Mouse (Mus musculus): ENCODE results near the gene Ralgapa2.

The Ralgapa2 gene

GRCm38 (mm10) chr2:146307060-146307459, 205.1 kb downstream of the Ralgapa2 start:
- DNase-seq (ENCODE audit: low spot score in 2 of 2), result no peak

GRCm38 (mm10) chr2:146302094-146302699, 209.9 kb downstream of the Ralgapa2 start:
- DNase-seq (ENCODE audit: low spot score in 2 of 2), result no peak

- DNase-seq (ENCODE audit: low spot score in 2 of 2), result no peak
These were observed 211.6 kb downstream of the Ralgapa2 start for GRCm38 (mm10) chr2:146300500-146301020.

- DNase-seq (ENCODE audit: low spot score in 2 of 2), result no peak
These were observed 212.2 kb downstream of the Ralgapa2 start for GRCm38 (mm10) chr2:146299841-146300460.

GRCm38 (mm10) chr2:146293538-146293937, 218.6 kb downstream of the Ralgapa2 start:
- no peak for DNase-seq (ENCODE audit: low spot score in 2 of 2)

GRCm38 (mm10) chr2:146290871-146291637, 221.1 kb downstream of the Ralgapa2 start:
- no peak for DNase-seq (ENCODE audit: low spot score in 2 of 2)

GRCm38 (mm10) chr2:146290366-146290765, 221.8 kb downstream of the Ralgapa2 start:
- DNase-seq (ENCODE audit: low spot score in 2 of 2), result no peak

- no peak for DNase-seq (ENCODE audit: low spot score in 2 of 2)
These were observed 222.8 kb downstream of the Ralgapa2 start for GRCm38 (mm10) chr2:146289394-146289793.

GRCm38 (mm10) chr2:146288326-146288725, 223.8 kb downstream of the Ralgapa2 start:
- no peak for DNase-seq (ENCODE audit: low spot score in 2 of 2)

- DNase-seq (ENCODE audit: low spot score in 2 of 2), result no peak
These were observed 224.6 kb downstream of the Ralgapa2 start for GRCm38 (mm10) chr2:146287531-146287930.

GRCm38 (mm10) chr2:146281346-146281745, 230.8 kb downstream of the Ralgapa2 start:
- no peak for DNase-seq (ENCODE audit: low spot score in 2 of 2)

GRCm38 (mm10) chr2:146280921-146281274, 231.2 kb downstream of the Ralgapa2 start:
- DNase-seq (ENCODE audit: low spot score in 2 of 2), result no peak

- DNase-seq (ENCODE audit: low spot score in 2 of 2), result no peak
These were observed 231.8 kb downstream of the Ralgapa2 start for GRCm38 (mm10) chr2:146280221-146280920.

- no peak for DNase-seq (ENCODE audit: low spot score in 2 of 2)
These were observed 232.5 kb downstream of the Ralgapa2 start for GRCm38 (mm10) chr2:146279430-146280220.

GRCm38 (mm10) chr2:146278381-146278780, 233.8 kb downstream of the Ralgapa2 start:
- no peak for DNase-seq (ENCODE audit: low spot score in 2 of 2)

GRCm38 (mm10) chr2:146266539-146266938, 245.6 kb downstream of the Ralgapa2 start:
- no peak for DNase-seq (ENCODE audit: low spot score in 2 of 2)

GRCm38 (mm10) chr2:146265045-146265444, 247.1 kb downstream of the Ralgapa2 start:
- DNase-seq (ENCODE audit: low spot score in 2 of 2), result no peak

GRCm38 (mm10) chr2:146262966-146263365, 249.2 kb downstream of the Ralgapa2 start:
- DNase-seq (ENCODE audit: low spot score in 2 of 2), result no peak

GRCm38 (mm10) chr2:146262215-146262614, 249.9 kb downstream of the Ralgapa2 start:
- DNase-seq (ENCODE audit: low spot score in 2 of 2), result no peak

- no peak for DNase-seq (ENCODE audit: low spot score in 2 of 2)
These were observed 251.0 kb downstream of the Ralgapa2 start for GRCm38 (mm10) chr2:146261146-146261545.
